Mouse (Mus musculus) heart, embryonic 10.5 days (tissue): Measurements from ENCODE around the gene Atg14. TPM values are rescaled to one million over a fixed set of nuclear protein-coding genes. Genes with fewer than 3 reads are reported as not detected.
"Not testable (repeated sequence)": the region's sequence is repeated elsewhere in the genome, so short reads cannot be mapped to it uniquely, and the experiment has no call there.

Experiments
- DNase-seq: peaks from one replicate; pipeline ENCODE4 v3.0.0-alpha.2; 2017; ENCODE audit warnings: low spot score
- H3K27ac ChIP-seq: fragments of 300-500 bp; sonication (generic); 2 replicates; pipeline ENCODE4 v1.5.1; 2016; ENCODE audit warnings: mild to moderate bottlenecking
- H3K27me3 ChIP-seq: fragments of 300-500 bp; sonication (generic); 2 replicates; pipeline ENCODE4 v1.6.1; 2016; ENCODE audit warnings: mild to moderate bottlenecking; ENCODE audit not compliant: poor library complexity, insufficient read depth, severe bottlenecking
- H3K36me3 ChIP-seq: fragments of 300-500 bp; sonication (generic); 2 replicates; pipeline ENCODE4 v1.6.1; 2016; ENCODE audit warnings: mild to moderate bottlenecking, moderate library complexity
- H3K4me1 ChIP-seq: fragments of 300-500 bp; sonication (generic); 2 replicates; pipeline ENCODE4 v1.6.1; 2016; ENCODE audit warnings: mild to moderate bottlenecking
- H3K4me3 ChIP-seq: fragments of 300-500 bp; sonication (generic); 2 replicates; pipeline ENCODE4 v1.5.1; 2016; ENCODE audit warnings: mild to moderate bottlenecking, moderate library complexity
- H3K9me3 ChIP-seq: fragments of 300-500 bp; sonication (generic); 2 replicates; pipeline ENCODE4 v1.6.1; 2016; ENCODE audit warnings: mild to moderate bottlenecking, moderate library complexity
- WGBS: fragments of 180-500 bp; shearing (Covaris S2); methylation state at CpG from one replicate; pipeline ENCODE4 v1.1.7; 2016; 5-methylcytosine and 5-hydroxymethylcytosine counted together
- polyA plus RNA-seq: library from polyadenylated mRNA; unstranded; fragments of >200 nt; fragmentation: Nextera tagmentation; extraction: Ambion mirVana; gene quantifications from 2 replicates; pipeline ENCODE4 v1.2.1, GENCODE M21; 2016

The Atg14 gene
- polyA plus RNA-seq, 1 experiment from 2014 or later: 11.7 TPM

DNA sequence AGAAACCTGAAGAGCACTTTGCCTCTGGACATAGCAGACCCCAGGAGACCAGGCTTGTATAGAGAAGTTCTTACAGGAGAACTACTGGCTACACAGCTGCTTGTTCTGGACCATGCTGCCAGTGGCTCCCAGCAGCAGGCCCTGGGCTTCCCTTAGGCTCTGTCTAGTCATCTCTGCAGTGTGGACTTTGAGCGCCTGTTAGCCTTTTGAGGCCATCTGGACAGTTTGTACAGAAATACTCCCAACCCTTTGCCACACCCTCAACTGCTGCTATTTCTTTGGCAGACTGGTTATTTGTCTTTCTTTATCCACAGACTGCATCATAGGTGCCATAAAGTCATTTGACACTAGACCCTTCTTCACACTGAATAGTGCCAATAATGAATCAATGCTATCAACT is 35.4 kb downstream of the Atg14 start:
- Histone ChIP-seq H3K4me3 (no peak overlapping the region), H3K4me1 (peaks cover 18% of the 10 kb centered on the region), H3K27ac (no peak overlapping the region), H3K9me3 (no peaks in the 10 kb centered on the region), H3K27me3 (no peaks in the 10 kb centered on the region), H3K36me3 (peaks cover 24% of the 10 kb centered on the region)
- WGBS: 93% methylated on average over 1 of the region's 1 CpGs
- DNase-seq: no peak

DNA sequence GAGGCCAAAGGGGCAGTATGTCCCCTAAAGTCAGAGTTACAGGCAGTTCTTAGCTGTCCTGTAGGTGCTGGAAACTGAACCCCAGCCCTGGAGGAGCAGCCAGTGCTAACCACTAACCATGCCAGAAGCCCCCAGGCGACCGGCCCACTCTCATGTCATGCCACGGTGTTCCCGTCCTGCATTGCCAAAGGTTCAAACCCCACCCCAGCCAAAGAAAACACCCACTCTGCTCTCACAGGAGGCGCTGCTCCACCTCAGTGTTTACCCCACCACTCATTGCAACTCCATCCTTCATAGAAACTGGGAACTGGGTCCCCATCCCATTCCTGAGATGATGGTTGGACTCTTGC is 36.3 kb downstream of the Atg14 start:
- Histone ChIP-seq H3K4me1 (peaks cover 18% of the 10 kb centered on the region), H3K4me3 (no peak overlapping the region), H3K36me3 (peaks cover 23% of the 10 kb centered on the region), H3K9me3 (no peaks in the 10 kb centered on the region), H3K27me3 (no peaks in the 10 kb centered on the region), H3K27ac (peak overlapping the region; percentile 65; the same call in 1 of the 2 replicates)
- 82% methylated on average over 5 of the region's 5 CpGs for WGBS
- DNase-seq: no peak

DNA sequence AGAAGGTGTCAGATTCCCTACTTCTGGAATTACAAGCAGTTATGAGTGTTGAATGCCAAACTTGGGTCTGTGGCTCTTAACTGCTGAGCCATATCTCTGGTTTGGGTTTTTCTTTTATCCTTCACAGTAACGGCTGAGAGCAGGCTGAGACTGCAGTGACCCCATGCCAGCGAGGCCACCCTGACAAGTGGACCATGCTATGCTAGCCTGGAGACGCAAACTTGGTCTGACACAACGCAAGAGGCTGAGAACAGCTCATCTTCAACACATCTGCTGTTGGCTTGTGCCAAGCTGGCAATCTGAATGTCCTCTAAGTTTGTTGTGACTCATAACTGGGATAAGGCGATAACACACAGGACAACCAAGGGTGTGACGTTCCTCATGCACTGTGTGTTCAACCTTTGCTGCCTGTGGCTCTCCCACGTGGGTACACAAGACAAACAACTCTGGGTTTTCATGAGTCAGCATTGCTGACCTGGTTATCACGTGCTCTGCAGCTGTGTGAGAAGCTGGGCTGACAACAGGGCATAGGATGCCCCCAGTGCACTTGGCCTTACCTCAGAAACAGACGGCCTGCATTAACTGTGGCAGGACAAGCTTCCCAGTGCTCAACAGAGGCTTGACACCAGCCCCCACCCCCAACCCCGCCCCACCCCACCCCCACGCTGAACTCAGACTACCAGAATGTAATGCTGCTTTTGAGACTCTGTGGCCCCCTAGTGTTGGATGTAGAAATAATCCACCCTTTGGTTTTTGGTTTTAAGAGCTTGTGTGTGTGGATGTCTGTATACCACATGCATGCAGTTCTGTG is 36.9 kb downstream of the Atg14 start:
- no peak overlapping the region for H3K4me3 ChIP-seq

DNA sequence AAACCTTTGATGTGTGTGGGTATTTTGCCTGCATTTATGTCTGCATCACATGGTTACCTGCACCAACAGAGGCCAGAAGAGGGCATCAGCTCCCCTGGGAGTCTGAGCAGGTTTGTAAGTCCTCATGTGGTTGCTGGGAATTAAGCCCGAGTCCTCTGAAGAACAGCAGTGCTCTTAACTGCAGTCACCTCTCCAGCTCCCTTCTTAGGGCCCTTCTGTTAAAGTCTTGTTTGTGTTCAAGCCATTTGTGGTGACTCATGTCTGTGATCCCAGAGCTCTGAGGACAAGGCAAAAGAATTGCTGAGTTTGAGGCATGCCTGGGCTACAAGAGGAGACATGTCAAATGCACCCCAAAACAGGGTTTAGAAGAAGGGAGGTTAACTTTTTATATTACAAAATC is 38.0 kb downstream of the Atg14 start:
- Histone ChIP-seq H3K36me3 (peaks cover 23% of the 10 kb centered on the region), H3K27ac (0 out of 2 replicates have a peak overlapping the region, but pooled peaks have one; percentile 65), H3K4me1 (peaks cover 23% of the 10 kb centered on the region), H3K9me3 (no peaks in the 10 kb centered on the region), H3K4me3 (no peak overlapping the region), H3K27me3 (no peaks in the 10 kb centered on the region)
- no peak for DNase-seq
- WGBS: 86% methylated on average over 1 of the region's 1 CpGs

More for the DNA sequence above, 36.9 kb downstream of the Atg14 start:
- Histone ChIP-seq H3K27ac (peak overlapping the region; percentile 65; the same call in 1 of the 2 replicates), H3K36me3 (peaks cover 23% of the 10 kb centered on the region), H3K27me3 (no peaks in the 10 kb centered on the region), H3K4me1 (peaks cover 18% of the 10 kb centered on the region), H3K9me3 (no peaks in the 10 kb centered on the region)
- DNase-seq: peak; percentile 96
- whole genome bisulfite sequencing: 24% methylated on average over 11 of the region's 11 CpGs

DNA sequence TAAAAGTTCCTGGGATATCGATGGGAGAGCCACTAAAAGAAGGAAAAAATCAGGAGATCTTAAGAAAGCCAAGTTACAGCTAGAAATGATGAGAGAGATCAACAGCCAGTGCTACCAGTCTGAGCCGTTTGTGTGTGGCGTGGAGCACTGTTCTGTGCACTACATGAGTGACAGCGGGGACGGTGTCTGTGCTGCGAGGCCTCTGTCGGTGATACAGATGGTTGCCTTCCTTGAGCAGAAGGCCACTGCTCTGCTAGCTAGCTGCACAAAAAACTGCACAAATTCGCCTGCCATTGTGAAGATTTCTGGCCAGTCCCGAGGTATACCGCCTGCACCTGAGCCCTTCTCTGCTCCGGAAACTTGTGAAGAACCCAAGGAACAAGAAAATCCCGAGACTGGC is 40.9 kb downstream of the Atg14 start:
- H3K4me3 ChIP-seq, H3K9me3 ChIP-seq, H3K27ac ChIP-seq, DNase-seq, H3K27me3 ChIP-seq: not testable (repeated sequence)
- Histone ChIP-seq H3K36me3 (peaks cover 23% of the 10 kb centered on the region), H3K4me1 (peaks cover 32% of the 10 kb centered on the region)
- 92% methylated on average over 12 of the region's 12 CpGs for WGBS

DNA sequence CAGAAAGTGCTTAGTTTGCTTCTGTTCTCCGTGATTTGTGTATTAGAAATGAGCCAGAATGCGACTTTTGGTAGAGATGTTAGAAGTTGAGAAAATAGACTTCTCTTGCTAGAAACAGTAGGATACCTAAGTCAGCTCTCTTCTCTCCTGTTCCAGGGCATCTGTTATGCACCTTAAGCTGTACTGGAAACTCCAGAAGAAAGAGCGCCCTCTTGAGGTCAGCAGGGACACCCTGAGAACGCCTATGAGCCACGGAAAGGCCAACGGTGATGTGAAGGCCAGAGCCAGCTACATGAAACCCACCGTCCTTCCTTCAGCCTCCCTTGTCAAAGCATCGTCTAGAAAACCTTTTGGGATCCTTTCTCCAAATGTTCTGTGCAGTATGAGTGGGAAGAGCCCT is 41.4 kb downstream of the Atg14 start:
- no peak overlapping the region for H3K27ac ChIP-seq
- no peaks in the 10 kb centered on the region for H3K9me3 ChIP-seq
- peaks cover 23% of the 10 kb centered on the region for H3K36me3 ChIP-seq
- peaks cover 27% of the 10 kb centered on the region for H3K4me1 ChIP-seq
- no peak overlapping the region for H3K4me3 ChIP-seq
- DNase-seq: no peak
- WGBS: 39% methylated on average over 8 of the region's 8 CpGs
- H3K27me3 ChIP-seq: no peaks in the 10 kb centered on the region

DNA sequence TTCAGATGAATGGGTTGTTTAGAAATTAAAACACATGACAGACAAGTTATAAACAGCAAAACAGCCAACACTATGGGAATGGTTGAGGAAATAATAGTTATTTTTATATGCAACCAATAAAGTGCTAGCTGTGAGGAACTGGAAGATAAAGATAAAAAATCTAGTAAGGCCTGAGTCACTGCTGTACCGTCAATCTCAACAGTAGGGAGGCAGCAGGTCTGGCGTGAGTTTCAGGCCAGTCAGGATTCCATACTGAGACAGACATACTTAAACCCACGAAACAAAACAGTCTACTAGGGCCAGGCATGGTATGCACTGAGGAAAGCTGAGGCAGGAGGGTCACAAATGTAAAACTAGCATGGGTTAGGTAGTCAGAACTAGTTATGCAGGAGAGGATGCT is 42.2 kb downstream of the Atg14 start:
- H3K36me3 ChIP-seq: peaks cover 23% of the 10 kb centered on the region
- no peaks in the 10 kb centered on the region for H3K9me3 ChIP-seq
- peaks cover 20% of the 10 kb centered on the region for H3K4me1 ChIP-seq
- DNase-seq: no peak
- no peak overlapping the region for H3K4me3 ChIP-seq
- WGBS: 58% methylated on average over 3 of the region's 3 CpGs
- H3K27me3 ChIP-seq: no peaks in the 10 kb centered on the region
- peak overlapping the region; percentile 42; the same call in 1 of the 2 replicates for H3K27ac ChIP-seq

DNA sequence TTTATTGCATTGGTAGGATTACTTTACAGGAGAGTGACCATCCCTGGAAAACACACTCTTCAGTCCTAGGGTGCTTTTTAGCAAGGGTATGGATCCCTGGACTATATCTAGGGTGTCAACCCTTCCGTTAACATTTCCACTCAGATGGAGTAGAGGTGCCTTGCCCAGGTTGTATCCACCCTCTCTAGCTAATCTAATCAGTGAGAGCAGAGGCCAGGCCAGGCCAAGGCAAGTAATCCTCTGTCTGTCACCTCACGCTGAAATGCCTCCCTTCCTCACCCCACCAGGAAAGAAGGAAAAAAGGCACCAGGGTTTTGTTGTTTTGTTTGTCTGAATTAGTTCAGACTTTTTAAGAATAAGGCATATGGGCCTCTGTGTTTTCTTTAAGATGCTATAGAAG is 42.6 kb downstream of the Atg14 start:
- Histone ChIP-seq H3K4me1 (peaks cover 15% of the 10 kb centered on the region; the same call in 1 of the 2 replicates), H3K27me3 (no peaks in the 10 kb centered on the region), H3K4me3 (no peak overlapping the region), H3K27ac (no peak overlapping the region), H3K9me3 (no peaks in the 10 kb centered on the region), H3K36me3 (peaks cover 23% of the 10 kb centered on the region)
- WGBS: 16% methylated on average over 2 of the region's 2 CpGs
- peak; percentile 79 for DNase-seq

DNA sequence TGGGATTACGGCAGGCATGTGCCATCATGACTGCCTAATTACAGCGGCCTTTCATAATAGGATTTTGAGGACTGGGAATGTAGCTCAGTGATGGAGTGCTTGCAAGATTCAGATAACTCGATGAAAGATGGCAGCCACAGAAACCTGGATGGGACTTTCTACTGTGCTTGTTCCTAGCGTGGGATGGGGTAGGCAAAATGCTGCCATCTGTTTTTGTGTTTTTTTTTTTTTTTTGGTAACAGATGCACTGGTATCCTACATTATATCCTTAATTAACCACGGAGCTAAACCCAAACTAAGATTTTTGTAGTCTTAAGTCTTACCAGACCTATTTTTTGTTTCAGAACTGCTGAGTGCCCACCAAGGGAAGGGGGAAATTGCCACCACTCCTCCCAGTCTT is 44.6 kb downstream of the Atg14 start:
- Histone ChIP-seq H3K4me1 (peaks cover 31% of the 10 kb centered on the region), H3K36me3 (peaks cover 12% of the 10 kb centered on the region), H3K9me3 (no peaks in the 10 kb centered on the region), H3K27me3 (no peaks in the 10 kb centered on the region), H3K27ac (no peak overlapping the region), H3K4me3 (no peak overlapping the region)
- WGBS: 89% methylated on average over 5 of the region's 5 CpGs
- no peak for DNase-seq

DNA sequence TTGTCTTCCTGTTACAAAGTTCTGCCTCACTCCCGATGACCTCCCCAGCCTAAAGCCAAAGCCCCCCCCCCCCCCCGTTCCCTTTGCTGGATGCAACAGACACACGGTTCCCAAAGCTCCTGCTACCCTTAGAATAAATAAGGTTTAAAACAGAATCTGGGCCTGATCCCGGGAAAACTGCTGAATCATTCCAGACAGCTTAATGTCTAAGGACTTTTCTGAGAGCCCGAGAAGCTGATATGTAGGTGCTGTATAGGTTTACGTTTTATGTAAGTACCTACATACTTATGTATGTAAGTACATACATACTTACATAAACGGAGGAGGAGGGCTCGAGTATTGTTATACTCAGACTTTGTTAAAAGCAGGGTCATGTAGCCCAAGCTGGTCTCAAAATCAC is 45.1 kb downstream of the Atg14 start:
- DNase-seq: no peak
- 69% methylated on average over 8 of the region's 8 CpGs for WGBS
- H3K4me1 ChIP-seq: peaks cover 31% of the 10 kb centered on the region
- H3K36me3 ChIP-seq: peaks cover 7% of the 10 kb centered on the region
- H3K27me3 ChIP-seq: no peaks in the 10 kb centered on the region
- H3K27ac ChIP-seq: no peak overlapping the region
- no peak overlapping the region for H3K4me3 ChIP-seq
- no peaks in the 10 kb centered on the region for H3K9me3 ChIP-seq

DNA sequence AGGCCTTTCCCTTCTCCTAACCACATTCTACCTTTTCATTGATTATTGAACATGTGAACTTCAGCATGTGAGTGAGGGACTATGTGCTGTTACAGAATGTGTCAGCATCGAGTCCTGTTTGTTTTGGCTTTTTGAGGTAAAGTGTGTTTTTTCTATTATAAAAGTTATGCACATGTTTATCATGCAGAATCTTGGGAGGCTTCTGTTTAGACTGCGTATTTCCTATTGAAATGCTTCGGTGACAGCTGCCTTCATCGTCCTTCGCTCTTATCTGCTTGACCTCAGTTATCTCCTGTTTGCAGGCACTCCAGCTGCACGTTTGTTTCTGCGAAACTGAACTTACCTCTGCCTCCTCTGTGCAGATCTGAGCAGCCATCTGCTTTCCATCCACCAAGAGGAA is 48.1 kb downstream of the Atg14 start:
- DNase-seq: peak; percentile 90
- H3K27me3 ChIP-seq: no peaks in the 10 kb centered on the region
- H3K27ac ChIP-seq: peak overlapping the region; percentile 67; the same call in 1 of the 2 replicates
- H3K4me3 ChIP-seq: no peak overlapping the region
- H3K36me3 ChIP-seq: no peaks in the 10 kb centered on the region
- 13% methylated on average over 7 of the region's 7 CpGs for WGBS
- no peaks in the 10 kb centered on the region for H3K9me3 ChIP-seq
- peaks cover 24% of the 10 kb centered on the region for H3K4me1 ChIP-seq

DNA sequence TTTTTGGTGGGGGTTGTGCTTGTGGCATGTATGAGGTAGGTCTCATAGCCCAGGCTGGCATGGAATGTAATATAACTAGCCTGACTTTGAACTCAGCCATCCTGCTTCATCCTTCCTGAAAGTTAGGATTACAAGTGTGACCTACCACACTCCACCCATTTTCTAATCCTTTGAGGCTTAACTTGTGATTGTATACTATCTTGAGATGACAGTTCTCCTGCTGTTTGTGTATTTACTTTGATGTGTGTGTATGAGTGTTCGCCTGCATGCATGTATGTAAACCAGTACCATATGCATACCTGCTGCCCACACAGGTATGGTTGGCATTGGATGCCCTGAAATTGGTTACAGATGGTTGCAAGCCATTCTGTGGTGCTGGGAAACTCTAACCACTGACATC is 48.8 kb downstream of the Atg14 start:
- H3K9me3 ChIP-seq: no peaks in the 10 kb centered on the region
- 81% methylated on average over 1 of the region's 1 CpGs for WGBS
- no peak for DNase-seq
- no peaks in the 10 kb centered on the region for H3K27me3 ChIP-seq
- no peaks in the 10 kb centered on the region for H3K36me3 ChIP-seq
- peak overlapping the region; percentile 67; the same call in 1 of the 2 replicates for H3K27ac ChIP-seq
- peaks cover 24% of the 10 kb centered on the region for H3K4me1 ChIP-seq
- no peak overlapping the region for H3K4me3 ChIP-seq

DNA sequence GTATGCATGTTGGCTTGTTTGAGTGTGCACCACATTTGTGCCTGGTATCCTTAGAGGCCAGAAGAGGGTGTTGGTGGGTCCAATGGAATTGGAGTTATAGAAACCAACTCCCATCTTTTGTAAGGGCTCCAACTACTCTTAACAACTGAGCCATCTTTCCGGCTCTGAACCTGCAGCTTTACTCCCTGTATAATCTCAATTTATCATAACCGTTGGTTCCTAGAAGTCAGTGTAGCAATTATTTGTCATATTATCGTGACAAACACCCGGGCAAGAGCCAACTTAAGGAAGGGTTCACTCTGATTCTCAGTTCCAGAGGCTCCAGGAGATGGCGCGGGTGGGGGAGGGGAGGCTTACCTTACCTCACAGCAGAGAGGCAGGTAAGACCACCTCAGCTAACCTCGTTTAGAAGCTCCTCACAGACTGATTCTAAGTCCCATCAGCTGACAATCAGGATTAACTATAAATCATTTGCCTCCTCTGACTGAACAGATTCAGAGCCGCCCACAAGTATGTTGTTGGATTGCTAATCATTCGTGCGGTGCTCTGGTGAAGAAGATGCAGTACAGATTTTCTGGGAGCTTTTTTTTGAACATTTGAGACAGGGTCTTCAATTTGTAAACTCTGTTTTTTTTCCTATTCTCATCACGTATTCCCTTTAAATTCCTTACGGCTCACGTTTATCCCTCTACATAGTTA is 49.5 kb downstream of the Atg14 start:
- H3K4me3 ChIP-seq: no peak overlapping the region
- H3K4me1 ChIP-seq: peaks cover 24% of the 10 kb centered on the region
- no peaks in the 10 kb centered on the region for H3K27me3 ChIP-seq
- WGBS: 87% methylated on average over 13 of the region's 13 CpGs
- H3K36me3 ChIP-seq: no peaks in the 10 kb centered on the region
- no peak for DNase-seq
- H3K27ac ChIP-seq: 0 out of 2 replicates have a peak overlapping the region, but pooled peaks have one; percentile 47
- no peaks in the 10 kb centered on the region for H3K9me3 ChIP-seq
